Mouse (Mus musculus) heart, embryonic 12.5 days (tissue): Measurements from ENCODE around the gene Igfbpl1. TPM values are rescaled to one million over a fixed set of nuclear protein-coding genes. Genes with fewer than 3 reads are reported as not detected.
A peak's percentile ranks its signal among the peaks of the same experiment; 100 is the strongest.

Source experiments
- ATAC-seq: fragments of 200-750 bp; cut with Nextera tagmentation; 2 replicates; pipeline ENCODE4 v1.8.0; 2017; ENCODE audit warnings: moderate TSS enrichment, moderate library complexity; ENCODE audit not compliant: insufficient number of reproducible peaks, low FRiP score
- H3K27ac ChIP-seq: fragments of 300-500 bp; sonication (generic); 2 replicates; pipeline ENCODE4 v1.5.1; 2016; ENCODE audit warnings: mild to moderate bottlenecking, moderate library complexity; ENCODE audit not compliant: poor library complexity, severe bottlenecking
- H3K27me3 ChIP-seq: fragments of 300-500 bp; sonication (generic); replicated peaks from 2 replicates; pipeline ENCODE4 v1.6.1; 2016; ENCODE audit warnings: mild to moderate bottlenecking, moderate library complexity
- H3K36me3 ChIP-seq: fragments of 300-500 bp; sonication (generic); 2 replicates; pipeline ENCODE4 v1.6.1; 2016; ENCODE audit warnings: mild to moderate bottlenecking, moderate library complexity
- H3K4me1 ChIP-seq: fragments of 300-500 bp; sonication (generic); replicated peaks from 2 replicates; pipeline ENCODE4 v1.6.1; 2016; ENCODE audit warnings: mild to moderate bottlenecking
- H3K4me2 ChIP-seq: fragments of 300-500 bp; sonication (generic); 2 replicates; pipeline ENCODE4 v1.6.1; 2016; ENCODE audit warnings: mild to moderate bottlenecking, moderate library complexity
- H3K4me3 ChIP-seq: fragments of 300-500 bp; sonication (generic); 2 replicates; pipeline ENCODE4 v1.5.1; 2016; ENCODE audit warnings: mild to moderate bottlenecking
- H3K9ac ChIP-seq: fragments of 300-500 bp; sonication (generic); 2 replicates; pipeline ENCODE4 v1.6.1; 2016; ENCODE audit warnings: mild to moderate bottlenecking, moderate library complexity
- H3K9me3 ChIP-seq: fragments of 300-500 bp; sonication (generic); replicated peaks from 2 replicates; pipeline ENCODE4 v1.6.1; 2016; ENCODE audit warnings: mild to moderate bottlenecking, moderate library complexity
- WGBS: fragments of 180-500 bp; shearing (Covaris S2); methylation state at CpG from one replicate; pipeline ENCODE4 v1.1.7; 2016; 5-methylcytosine and 5-hydroxymethylcytosine counted together
- polyA plus RNA-seq: library from polyadenylated mRNA; unstranded; fragments of >200 nt; fragmentation: Nextera tagmentation; extraction: Ambion mirVana; gene quantifications from 2 replicates; pipeline ENCODE4 v1.2.1, GENCODE M21; 2016

The Igfbpl1 gene
- polyA plus RNA-seq, 1 experiment from 2014 or later = 6.1 TPM

GRCm38 (mm10) chr4:45848109-45848824 lies 21.5 kb upstream of the Igfbpl1 start, which contains the start of gene Stra6l:
TSS of gene Stra6l (plus strand) at chr4:45848664.
- peaks cover 18% of the 10 kb centered on the region for H3K4me1 ChIP-seq
- no peak for ATAC-seq
- peaks cover 35% of the 10 kb centered on the region for H3K27me3 ChIP-seq
- no peaks in the 10 kb centered on the region for H3K9me3 ChIP-seq
- H3K4me3 ChIP-seq = no peak within 1 kb of the TSS
- no peaks in the 10 kb centered on the region for H3K36me3 ChIP-seq
- no peak within 1 kb of the TSS for H3K9ac ChIP-seq
- no peak within 1 kb of the TSS for H3K4me2 ChIP-seq
- no peak within 1 kb of the TSS for H3K27ac ChIP-seq
- 56% methylated on average over 10 of the region's 10 CpGs for WGBS

- ATAC-seq = no peak
- 88% methylated on average over 2 of the region's 2 CpGs for WGBS
- peaks cover 29% of the 10 kb centered on the region for H3K27me3 ChIP-seq
Observed at GRCm38 (mm10) chr4:45846263-45846662, 19.5 kb upstream of the Igfbpl1 start.

DNA sequence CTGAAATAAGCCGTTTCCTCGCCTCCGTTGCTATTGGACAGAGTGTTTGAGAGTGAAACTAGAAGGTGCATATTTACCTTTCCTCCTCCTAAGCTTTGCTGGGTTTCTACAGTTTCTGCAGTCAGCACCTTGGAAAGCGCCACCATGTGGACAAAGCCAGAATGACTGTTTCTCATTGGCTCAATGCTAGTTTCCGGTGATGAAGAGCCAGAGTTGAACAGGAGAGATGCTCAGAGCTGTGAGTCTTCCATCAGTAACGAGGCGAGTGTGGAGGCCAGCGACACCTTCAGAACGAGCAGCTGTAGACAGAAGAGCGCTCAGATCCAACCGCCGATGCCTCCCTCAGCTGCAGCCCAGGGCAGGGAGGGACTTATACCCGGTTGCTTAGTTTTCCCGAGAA lies 17.6 kb upstream of the Igfbpl1 start:
- Histone ChIP-seq H3K4me1 (peaks cover 17% of the 10 kb centered on the region), H3K9me3 (no peaks in the 10 kb centered on the region), H3K4me2 (no peak overlapping the region), H3K4me3 (no peak overlapping the region), H3K27me3 (peaks cover 18% of the 10 kb centered on the region), H3K36me3 (no peaks in the 10 kb centered on the region), H3K9ac (no peak overlapping the region), H3K27ac (no peak overlapping the region)
- ATAC-seq = no peak
- WGBS = 43% methylated on average over 14 of the region's 14 CpGs

More at GRCm38 (mm10) chr4:45846263-45846662, 19.5 kb upstream of the Igfbpl1 start:
- Histone ChIP-seq H3K4me1 (peaks cover 17% of the 10 kb centered on the region), H3K4me2 (no peak overlapping the region), H3K36me3 (no peaks in the 10 kb centered on the region), H3K27ac (no peak overlapping the region), H3K4me3 (no peak overlapping the region), H3K9me3 (no peaks in the 10 kb centered on the region), H3K9ac (no peak overlapping the region)

DNA sequence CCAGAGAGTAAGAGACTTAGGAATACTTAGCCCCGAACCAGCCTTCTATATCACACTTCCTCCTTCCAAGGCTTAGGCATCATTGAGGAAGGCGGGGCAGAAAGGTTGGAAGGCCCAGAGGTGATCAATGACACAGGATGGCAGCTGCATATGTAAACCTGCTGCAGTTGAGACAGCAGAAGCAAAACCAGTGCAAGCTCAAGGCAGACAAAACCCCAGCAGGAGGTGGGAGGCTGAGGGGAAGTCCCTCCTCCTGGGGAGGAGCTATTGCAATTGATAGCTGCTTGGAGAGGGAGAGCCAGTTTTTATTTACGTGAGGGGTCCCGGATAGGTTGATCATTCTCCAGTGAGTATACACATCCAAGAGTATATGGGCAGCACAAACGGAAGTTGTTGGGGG lies 6.7 kb upstream of the Igfbpl1 start:
- Histone ChIP-seq H3K9me3 (no peaks in the 10 kb centered on the region), H3K4me1 (peaks cover 9% of the 10 kb centered on the region), H3K27me3 (peaks cover 38% of the 10 kb centered on the region), H3K27ac (no peak overlapping the region), H3K4me3 (no peak overlapping the region), H3K9ac (no peak overlapping the region), H3K36me3 (no peaks in the 10 kb centered on the region), H3K4me2 (no peak overlapping the region)
- WGBS = 50% methylated on average over 5 of the region's 5 CpGs
- ATAC-seq = no peak

GRCm38 (mm10) chr4:45831996-45832395 lies 5.3 kb upstream of the Igfbpl1 start:
- H3K36me3 ChIP-seq = no peaks in the 10 kb centered on the region
- WGBS = 83% methylated on average over 7 of the region's 7 CpGs
- no peak overlapping the region for H3K4me3 ChIP-seq
- peaks cover 53% of the 10 kb centered on the region for H3K27me3 ChIP-seq
- H3K9ac ChIP-seq = no peak overlapping the region
- no peak overlapping the region for H3K27ac ChIP-seq
- ATAC-seq = no peak
- peaks cover 9% of the 10 kb centered on the region for H3K4me1 ChIP-seq
- H3K9me3 ChIP-seq = no peaks in the 10 kb centered on the region
- H3K4me2 ChIP-seq = no peak overlapping the region

GRCm38 (mm10) chr4:45829907-45830759 lies 3.4 kb upstream of the Igfbpl1 start:
- no peak for ATAC-seq
- H3K9ac ChIP-seq = no peak overlapping the region
- H3K4me1 ChIP-seq = peaks cover 21% of the 10 kb centered on the region
- H3K36me3 ChIP-seq = no peaks in the 10 kb centered on the region
- H3K27me3 ChIP-seq = peaks cover 70% of the 10 kb centered on the region
- H3K9me3 ChIP-seq = no peaks in the 10 kb centered on the region
- no peak overlapping the region for H3K4me2 ChIP-seq
- H3K27ac ChIP-seq = no peak overlapping the region
- 63% methylated on average over 13 of the region's 13 CpGs for WGBS
- no peak overlapping the region for H3K4me3 ChIP-seq

GRCm38 (mm10) chr4:45824761-45825556 lies 1.8 kb downstream of the Igfbpl1 start:
- WGBS = 21% methylated on average over 14 of the region's 14 CpGs
- no peaks in the 10 kb centered on the region for H3K9me3 ChIP-seq
- no peaks in the 10 kb centered on the region for H3K36me3 ChIP-seq
- peak overlapping the region; percentile 93 for H3K4me2 ChIP-seq
- no peak for ATAC-seq
- peaks cover 58% of the 10 kb centered on the region for H3K4me1 ChIP-seq
- 0 out of 2 replicates have a peak overlapping the region, but pooled peaks have one; percentile 41 for H3K9ac ChIP-seq
- H3K27me3 ChIP-seq = peaks cover 74% of the 10 kb centered on the region
- 0 out of 2 replicates have a peak overlapping the region, but pooled peaks have one; percentile 30 for H3K27ac ChIP-seq
- 0 out of 2 replicates have a peak overlapping the region, but pooled peaks have one; percentile 8 for H3K4me3 ChIP-seq

GRCm38 (mm10) chr4:45824049-45824760 lies 2.5 kb downstream of the Igfbpl1 start:
- peaks cover 68% of the 10 kb centered on the region for H3K27me3 ChIP-seq
- no peak overlapping the region for H3K4me3 ChIP-seq
- WGBS = 5% methylated on average over 10 of the region's 10 CpGs
- peak overlapping the region; percentile 93 for H3K4me2 ChIP-seq
- no peaks in the 10 kb centered on the region for H3K36me3 ChIP-seq
- no peak for ATAC-seq
- H3K9me3 ChIP-seq = no peaks in the 10 kb centered on the region
- peaks cover 65% of the 10 kb centered on the region for H3K4me1 ChIP-seq
- no peak overlapping the region for H3K9ac ChIP-seq
- H3K27ac ChIP-seq = peak overlapping the region; percentile 30; the same call in 1 of the 2 replicates

DNA sequence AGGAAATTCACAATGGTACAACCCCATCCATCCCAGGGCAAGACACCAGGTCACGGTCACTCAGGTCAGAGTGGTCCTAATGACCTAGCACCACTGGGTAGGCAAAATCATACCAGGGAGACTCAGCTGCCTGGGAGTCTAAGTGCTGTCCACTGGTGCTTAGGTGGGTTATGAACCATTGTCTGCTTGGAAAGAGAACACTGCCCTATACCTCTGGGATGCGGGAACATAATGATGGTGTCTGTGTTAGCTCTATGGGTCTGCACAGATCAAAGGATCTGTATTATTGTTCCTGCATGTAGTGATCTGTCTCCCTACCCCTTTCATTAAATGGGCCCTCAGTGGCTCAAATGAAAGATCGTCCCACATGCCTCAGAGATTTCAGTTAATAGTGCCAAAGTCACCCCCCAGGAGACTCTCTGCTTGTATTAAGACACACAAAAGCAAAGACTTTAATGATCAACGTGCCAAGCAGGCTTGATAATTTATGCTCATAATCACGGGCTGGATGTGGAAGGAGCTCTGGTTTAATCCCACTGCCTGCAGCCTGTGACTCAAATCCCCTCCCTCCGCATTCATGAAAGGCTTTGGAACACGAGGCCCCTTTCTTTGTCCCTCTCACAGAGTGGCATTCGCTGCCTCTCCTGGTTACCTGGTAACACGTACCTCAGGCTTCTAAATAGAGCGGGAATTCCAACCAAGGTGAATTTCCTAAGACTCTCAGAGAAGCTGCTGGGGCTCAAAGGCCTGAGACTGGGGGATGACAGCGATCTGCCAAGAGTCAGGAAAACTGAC lies 3.7 kb downstream of the Igfbpl1 start:
- no peak overlapping the region for H3K4me3 ChIP-seq
- no peaks in the 10 kb centered on the region for H3K36me3 ChIP-seq
- H3K9me3 ChIP-seq = no peaks in the 10 kb centered on the region
- H3K9ac ChIP-seq = no peak overlapping the region
- H3K4me1 ChIP-seq = peaks cover 77% of the 10 kb centered on the region
- 0 out of 2 replicates have a peak overlapping the region, but pooled peaks have one; percentile 0 for H3K27ac ChIP-seq
- no peak overlapping the region for H3K4me2 ChIP-seq
- ATAC-seq = no peak
- peaks cover 55% of the 10 kb centered on the region for H3K27me3 ChIP-seq
- WGBS = 34% methylated on average over 11 of the region's 11 CpGs

DNA sequence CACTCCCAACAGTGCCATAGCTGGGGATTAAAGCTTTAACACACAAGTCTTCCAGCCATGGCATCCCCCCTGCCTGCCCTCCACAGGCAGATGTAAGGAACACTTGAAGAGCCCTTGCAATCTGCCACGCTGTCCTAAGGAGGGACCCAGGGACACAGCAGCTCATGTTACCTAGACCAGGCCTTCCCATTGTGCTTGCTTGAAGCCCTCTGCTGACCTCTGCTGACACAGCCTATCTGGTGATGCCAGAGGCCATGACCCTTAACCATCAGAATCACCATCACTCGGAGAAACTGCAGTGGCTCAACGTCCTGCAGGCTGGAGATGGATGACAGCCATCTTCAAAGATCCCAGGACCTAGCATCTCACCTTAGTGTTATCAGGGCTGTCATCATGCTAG lies 4.7 kb downstream of the Igfbpl1 start:
- 45% methylated on average over 3 of the region's 3 CpGs for WGBS
- H3K4me3 ChIP-seq = no peak overlapping the region
- H3K4me2 ChIP-seq = no peak overlapping the region
- peaks cover 79% of the 10 kb centered on the region for H3K4me1 ChIP-seq
- H3K27ac ChIP-seq = no peak overlapping the region
- peaks cover 46% of the 10 kb centered on the region for H3K27me3 ChIP-seq
- H3K9ac ChIP-seq = no peak overlapping the region
- ATAC-seq = no peak
- H3K36me3 ChIP-seq = no peaks in the 10 kb centered on the region
- no peaks in the 10 kb centered on the region for H3K9me3 ChIP-seq
